In the genomic region with DNA sequence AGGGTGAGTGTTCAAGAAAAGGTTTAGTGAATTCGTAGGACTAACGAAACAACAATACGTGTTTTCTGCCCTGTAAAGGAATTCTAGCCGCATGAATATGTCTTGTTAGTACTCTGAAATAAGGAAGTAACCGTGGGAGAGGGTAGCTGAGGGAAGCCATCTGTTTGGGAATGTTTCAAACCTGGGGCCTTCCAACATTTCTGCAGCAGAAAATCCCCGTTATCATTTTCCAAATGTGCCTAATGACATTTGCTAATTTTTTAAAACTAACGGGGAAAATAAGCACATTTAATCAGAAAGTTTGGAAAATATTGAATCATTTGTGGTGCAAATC, we compare ENCODE assay signal across 8 mouse cellular contexts. TPM values are rescaled to one million over a fixed set of nuclear protein-coding genes. Genes with fewer than 3 reads are reported as not detected.
DNase-seq lines count a peak whose midpoint lies in the region; ATAC-seq and TF ChIP-seq lines count a peak whose summit lies in the region.

No protein-coding gene starts in this region.

- H3K27me3 ChIP-seq in cerebellum, adult 2 months (ENCODE audit: control insufficient read depth, insufficient read depth, low read length): no peaks in the 10 kb centered on the region
- H3K27me3 ChIP-seq in testis, adult 2 months (ENCODE audit: control insufficient read depth, insufficient read depth, low read length): no peaks in the 10 kb centered on the region
- no peaks in the 10 kb centered on the region for H3K27me3 ChIP-seq in liver, embryonic 11.5 days (replicated peaks; ENCODE audit: control insufficient read depth, insufficient read depth, low read length)
- H3K27me3 ChIP-seq in stomach, embryonic 16.5 days (ENCODE audit: control insufficient read depth, insufficient read depth, low read length): no peaks in the 10 kb centered on the region

- H3K9me3 ChIP-seq in liver, embryonic 11.5 days (ENCODE audit: control insufficient read depth, low read length): no peaks in the 10 kb centered on the region
- no peaks in the 10 kb centered on the region for H3K9me3 ChIP-seq in stomach, embryonic 16.5 days (replicated peaks; ENCODE audit: control insufficient read depth, low read length)

- under 1% methylated on average over 7 of the region's 7 CpGs for WGBS in cerebellum, adult 2 months
- WGBS in liver, embryonic 11.5 days: 2% methylated on average over 7 of the region's 7 CpGs
- 2% methylated on average over 7 of the region's 7 CpGs for WGBS in stomach, embryonic 16.5 days

- H3K27ac ChIP-seq in cerebellum, adult 2 months (ENCODE audit: insufficient read depth, low read length): no peak overlapping the region; the same call in 1 of the 2 replicates
- H3K27ac ChIP-seq in testis, adult 2 months (ENCODE audit: control insufficient read depth, insufficient read depth, low read depth, low read length): peak overlapping the region; percentile 55
- no peak overlapping the region for H3K27ac ChIP-seq in liver, embryonic 11.5 days (ENCODE audit: low read depth, low read length)
- peak overlapping the region; percentile 94 for H3K27ac ChIP-seq in stomach, embryonic 16.5 days (ENCODE audit: low read length)

- no peak for DNase-seq in cerebellum, adult 2 months
- no peak for DNase-seq in cerebellum, postnatal 4 days (ENCODE audit: low spot score in 2 of 2)
- no peak for DNase-seq in testis, postnatal 14 days (ENCODE audit: low spot score)
- no peak for DNase-seq in liver, embryonic 11.5 days (ENCODE audit: low spot score)
- DNase-seq in spleen, adult 12 weeks (ENCODE audit: low spot score): no peak
- DNase-seq in right cerebral cortex, postnatal 10 days (ENCODE audit: low spot score in 2 of 2): no peak

- peak overlapping the region; percentile 59 for H3K4me2 ChIP-seq in liver, embryonic 11.5 days
- peak overlapping the region; percentile 52 for H3K4me2 ChIP-seq in stomach, embryonic 16.5 days (ENCODE audit: low read depth, low read length)

- no peaks in the 10 kb centered on the region for H3K36me3 ChIP-seq in testis, adult 2 months (ENCODE audit: control insufficient read depth, insufficient read depth, low read length)
- no peaks in the 10 kb centered on the region for H3K36me3 ChIP-seq in liver, embryonic 11.5 days (ENCODE audit: control insufficient read depth, insufficient read depth, low read length)
- peaks cover 3% of the 10 kb centered on the region; the same call in 1 of the 2 replicates for H3K36me3 ChIP-seq in stomach, embryonic 16.5 days (ENCODE audit: control insufficient read depth, insufficient read depth, low read length)

- TF ChIP-seq CTCF in cerebellum, adult 2 months (IDR thresholded peaks at IDR 0.05; ENCODE audit: borderline replicate concordance, insufficient read depth, low read depth, low read length): no peak
- no peak for TF ChIP-seq CTCF in testis, adult 2 months (IDR thresholded peaks at IDR 0.05; ENCODE audit: control insufficient read depth, insufficient read depth, insufficient replicate concordance, low read depth, low read length)

- no peak for TF ChIP-seq POLR2A in cerebellum, adult 2 months (IDR thresholded peaks at IDR 0.05; ENCODE audit: borderline replicate concordance, insufficient read depth, low read length)
- TF ChIP-seq POLR2A in testis, adult 2 months (IDR thresholded peaks at IDR 0.05; ENCODE audit: control insufficient read depth, low read depth, low read length): no peak

- ATAC-seq in liver, embryonic 11.5 days (replicated peaks; ENCODE audit: low FRiP score): peak; percentile 75
- peak; percentile 84 for ATAC-seq in stomach, embryonic 16.5 days (ENCODE audit: insufficient read depth, low FRiP score)

- H3K4me1 ChIP-seq in cerebellum, adult 2 months (ENCODE audit: control insufficient read depth, insufficient read depth, low read length): no peaks in the 10 kb centered on the region
- peaks cover 2% of the 10 kb centered on the region; the same call in 1 of the 2 replicates for H3K4me1 ChIP-seq in testis, adult 2 months (ENCODE audit: control insufficient read depth, insufficient read depth, low read length)
- H3K4me1 ChIP-seq in liver, embryonic 11.5 days (replicated peaks; ENCODE audit: control insufficient read depth, insufficient read depth, low read length): peaks cover 3% of the 10 kb centered on the region
- H3K4me1 ChIP-seq in stomach, embryonic 16.5 days (ENCODE audit: control insufficient read depth, insufficient read depth, low read length): peaks cover 10% of the 10 kb centered on the region

- peak overlapping the region; percentile 71 for H3K9ac ChIP-seq in liver, embryonic 11.5 days (ENCODE audit: low read depth, low read length)
- peak overlapping the region; percentile 82 for H3K9ac ChIP-seq in stomach, embryonic 16.5 days (ENCODE audit: low read length)

- peak overlapping the region; percentile 85 for H3K4me3 ChIP-seq in cerebellum, adult 2 months (replicated peaks; ENCODE audit: insufficient read depth, low read depth, low read length)
- H3K4me3 ChIP-seq in testis, adult 2 months (ENCODE audit: control insufficient read depth, low read depth, low read length): peak overlapping the region; percentile 94
- H3K4me3 ChIP-seq in liver, embryonic 11.5 days (ENCODE audit: low read depth, low read length): peak overlapping the region; percentile 57
- peak overlapping the region; percentile 77 for H3K4me3 ChIP-seq in stomach, embryonic 16.5 days (replicated peaks; ENCODE audit: low read length)

RNA-seq across cellular contexts. Expression of a gene that starts 0.3 kb away (rescaled TPM):
- 87.2 and 103 TPM in 2 replicates for polyA plus RNA-seq in cerebellum, adult 2 months (2012; rRNA removed)
- polyA plus RNA-seq in testis, adult 2 months (2012; rRNA removed): 7.2 and 8.6 TPM in 2 replicates
- 72.4 and 74.0 TPM in 2 replicates for polyA plus RNA-seq in liver, embryonic 11.5 days (2014; fragmentation: Nextera tagmentation; extraction: Ambion mirVana)
- 143 and 146 TPM in 2 replicates for polyA plus RNA-seq in stomach, embryonic 16.5 days (2015; fragmentation: Nextera tagmentation; extraction: Ambion mirVana)

RNA-seq across cellular contexts. Expression of a gene that starts 31.9 kb away (rescaled TPM):
- polyA plus RNA-seq in cerebellum, adult 2 months (2012; rRNA removed): 30.4 and 30.5 TPM in 2 replicates
- 0.07 TPM in 1 of 2 replicates, not detected in the other for polyA plus RNA-seq in testis, adult 2 months (2012; rRNA removed)
- polyA plus RNA-seq in liver, embryonic 11.5 days (2014; fragmentation: Nextera tagmentation; extraction: Ambion mirVana): 5.1 and 5.7 TPM in 2 replicates
- 2.9 and 3.0 TPM in 2 replicates for polyA plus RNA-seq in stomach, embryonic 16.5 days (2015; fragmentation: Nextera tagmentation; extraction: Ambion mirVana)

Comparison
In these comparisons a context has a peak if more than half of its experiments do, and no peak if none do; other contexts are left out.
1. H3K27ac ChIP-seq: peak in testis, adult 2 months (single experiment) and stomach, embryonic 16.5 days (single experiment); none in cerebellum, adult 2 months (single experiment) and liver, embryonic 11.5 days (single experiment).
2. Peak in every context shown above with its lines, with median percentiles within 50 percentile points of each other: H3K4me3 ChIP-seq.